Mouse (Mus musculus) C2C12 (cell line): ENCODE measurements around the gene Slc39a11. TPM values are rescaled to one million over a fixed set of nuclear protein-coding genes. Genes with fewer than 3 reads are reported as not detected.

Experiments
- H3K27me3 ChIP-seq: one replicate; pipeline ENCODE4 v1.6.1; 2011; ENCODE audit not compliant: control insufficient read depth, insufficient read depth, insufficient read length
- H3K36me3 ChIP-seq: one replicate; pipeline ENCODE4 v1.6.1; 2011; ENCODE audit not compliant: control insufficient read depth, insufficient read depth
- H3K4me3 ChIP-seq: one replicate; pipeline ENCODE4 v1.5.1; 2011; ENCODE audit warnings: mild to moderate bottlenecking, control low read depth; ENCODE audit not compliant: poor library complexity, insufficient read depth, severe bottlenecking
- H3K79me2 ChIP-seq: one replicate; pipeline ENCODE4 v1.6.1; 2011; ENCODE audit not compliant: control insufficient read depth, insufficient read depth
- H3K79me3 ChIP-seq: one replicate; pipeline ENCODE4 v1.6.1; 2011; ENCODE audit warnings: low read depth, control low read depth
- H3ac ChIP-seq: one replicate; pipeline ENCODE3; 2011; ENCODE audit warnings: low read depth; ENCODE audit not compliant: control insufficient read depth, insufficient read length
- CEBPB ChIP-seq: IDR thresholded peaks from one replicate; pipeline ENCODE4 v1.6.1; 2011; ENCODE audit warnings: low read depth, mild to moderate bottlenecking, control low read depth, moderate library complexity
- CTCF ChIP-seq: IDR thresholded peaks from one replicate; pipeline ENCODE4 v1.5.1; 2011; ENCODE audit not compliant: control insufficient read depth, insufficient read depth, insufficient read length
- FOSL1 ChIP-seq: IDR thresholded peaks from one replicate; pipeline ENCODE4 v1.8.0; 2011; ENCODE audit warnings: mild to moderate bottlenecking, low read length; ENCODE audit not compliant: poor library complexity, insufficient read depth, severe bottlenecking
- MAX ChIP-seq: IDR thresholded peaks from one replicate; pipeline ENCODE4 v1.6.1; 2011; ENCODE audit warnings: mild to moderate bottlenecking, control low read depth
- MYOD1 ChIP-seq: IDR thresholded peaks from one replicate; pipeline ENCODE4 v1.6.1; 2011; ENCODE audit warnings: low read depth; ENCODE audit not compliant: control insufficient read depth, insufficient read length
- MYOG ChIP-seq: IDR thresholded peaks from one replicate; pipeline ENCODE4 v1.6.1; 2011; ENCODE audit not compliant: control insufficient read depth, insufficient read length; ENCODE audit errors: extremely low read depth
- USF1 ChIP-seq: IDR thresholded peaks from one replicate; pipeline ENCODE4 v1.6.1; 2011; ENCODE audit warnings: low read depth, mild to moderate bottlenecking, control low read depth, moderate library complexity
- polyA plus RNA-seq: library from polyadenylated mRNA; unstranded; fragments of >200 nt; fragmentation: generic; extraction: Trizol; gene quantifications from one replicate; pipeline ENCODE4 v1.2.1, GENCODE M21; 2012; ENCODE audit warnings: missing spikeins

Gene Slc39a11
- polyA plus RNA-seq, 1 experiment: 10.0 TPM

GRCm38 (mm10) chr11:113611112-113611646, 38.7 kb downstream of the Slc39a11 start:
- Histone ChIP-seq H3K79me3 (no peaks in the 10 kb centered on the region), H3K79me2 (no peaks in the 10 kb centered on the region), H3K36me3 (no peaks in the 10 kb centered on the region), H3K27me3 (no peaks in the 10 kb centered on the region), H3ac (no peak overlapping the region), H3K4me3 (no peak overlapping the region)
- TF ChIP-seq MAX (no peak), MYOG (no peak), MYOD1 (no peak), FOSL1 (no peak), CEBPB (no peak), USF1 (no peak), CTCF (no peak)

DNA sequence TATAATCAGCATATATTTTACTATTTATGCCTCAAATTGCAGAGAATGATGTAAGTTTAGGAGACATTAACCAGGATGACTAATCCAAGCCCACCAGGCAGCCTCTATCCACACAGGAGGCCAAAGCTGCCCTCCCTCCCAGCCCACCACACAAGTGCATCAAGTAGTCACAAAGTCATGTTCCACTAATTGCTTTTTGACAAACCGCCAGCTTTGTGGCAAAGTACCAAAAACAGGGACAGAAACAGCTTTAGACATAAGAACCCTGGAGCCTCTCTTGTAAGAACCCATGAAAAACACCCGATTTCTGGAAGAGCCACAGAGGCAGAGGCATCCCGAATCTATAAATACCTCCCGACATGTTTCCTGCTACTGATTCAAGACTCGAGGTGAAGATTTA, 39.6 kb downstream of the Slc39a11 start:
- H3K79me3 ChIP-seq: no peaks in the 10 kb centered on the region
- no peak overlapping the region for H3ac ChIP-seq
- no peaks in the 10 kb centered on the region for H3K79me2 ChIP-seq
- H3K27me3 ChIP-seq: no peaks in the 10 kb centered on the region
- H3K4me3 ChIP-seq: no peak overlapping the region
- no peaks in the 10 kb centered on the region for H3K36me3 ChIP-seq
- TF ChIP-seq CEBPB: no peak
- TF ChIP-seq USF1: no peak
- TF ChIP-seq MAX: no peak
- TF ChIP-seq MYOD1: no peak
- TF ChIP-seq FOSL1: no peak
- no peak for TF ChIP-seq CTCF
- TF ChIP-seq MYOG: no peak

GRCm38 (mm10) chr11:113609581-113609980, 40.3 kb downstream of the Slc39a11 start:
- Histone ChIP-seq H3K27me3 (no peaks in the 10 kb centered on the region), H3K4me3 (no peak overlapping the region), H3K79me3 (no peaks in the 10 kb centered on the region), H3K79me2 (no peaks in the 10 kb centered on the region), H3ac (no peak overlapping the region), H3K36me3 (no peaks in the 10 kb centered on the region)
- TF ChIP-seq CTCF: no peak
- TF ChIP-seq USF1: no peak
- TF ChIP-seq FOSL1: no peak

- H3K79me2 ChIP-seq: no peaks in the 10 kb centered on the region
- no peaks in the 10 kb centered on the region for H3K27me3 ChIP-seq
- H3K4me3 ChIP-seq: no peak overlapping the region
- H3ac ChIP-seq: no peak overlapping the region
- no peaks in the 10 kb centered on the region for H3K36me3 ChIP-seq
- TF ChIP-seq MAX (no peak), MYOD1 (no peak)
- no peaks in the 10 kb centered on the region for H3K79me3 ChIP-seq
Measured at GRCm38 (mm10) chr11:113607556-113607955, 42.3 kb downstream of the Slc39a11 start.

- TF ChIP-seq MAX (no peak), CTCF (no peak), FOSL1 (no peak), CEBPB (no peak), USF1 (no peak), MYOG (no peak), MYOD1 (no peak)
- no peaks in the 10 kb centered on the region for H3K79me2 ChIP-seq
- no peaks in the 10 kb centered on the region for H3K36me3 ChIP-seq
- H3K4me3 ChIP-seq: no peak overlapping the region
- H3ac ChIP-seq: no peak overlapping the region
- no peaks in the 10 kb centered on the region for H3K79me3 ChIP-seq
- H3K27me3 ChIP-seq: no peaks in the 10 kb centered on the region
Measured at GRCm38 (mm10) chr11:113601616-113602343, 48.1 kb downstream of the Slc39a11 start.

- Histone ChIP-seq H3ac (no peak overlapping the region), H3K79me3 (no peaks in the 10 kb centered on the region), H3K4me3 (no peak overlapping the region), H3K36me3 (no peaks in the 10 kb centered on the region), H3K27me3 (no peaks in the 10 kb centered on the region), H3K79me2 (no peaks in the 10 kb centered on the region)
- TF ChIP-seq USF1 (no peak), MYOD1 (no peak), CTCF (no peak), MAX (no peak), CEBPB (no peak), MYOG (no peak), FOSL1 (no peak)
Measured at GRCm38 (mm10) chr11:113600526-113601245, 49.2 kb downstream of the Slc39a11 start.
